Mouse (Mus musculus) brain, adult 2 months (tissue): ENCODE data around the gene Phc3.
A peak's percentile ranks its signal among the peaks of the same experiment; 100 is the strongest.
"Not testable (repeated sequence)": the region's sequence is repeated elsewhere in the genome, so short reads cannot be mapped to it uniquely, and the experiment has no call there.

Experiments
- DNase-seq: peaks from one replicate; pipeline ENCODE4 v3.0.0; 2011; ENCODE audit warnings: low read depth, low spot score

Phc3 gene

DNA sequence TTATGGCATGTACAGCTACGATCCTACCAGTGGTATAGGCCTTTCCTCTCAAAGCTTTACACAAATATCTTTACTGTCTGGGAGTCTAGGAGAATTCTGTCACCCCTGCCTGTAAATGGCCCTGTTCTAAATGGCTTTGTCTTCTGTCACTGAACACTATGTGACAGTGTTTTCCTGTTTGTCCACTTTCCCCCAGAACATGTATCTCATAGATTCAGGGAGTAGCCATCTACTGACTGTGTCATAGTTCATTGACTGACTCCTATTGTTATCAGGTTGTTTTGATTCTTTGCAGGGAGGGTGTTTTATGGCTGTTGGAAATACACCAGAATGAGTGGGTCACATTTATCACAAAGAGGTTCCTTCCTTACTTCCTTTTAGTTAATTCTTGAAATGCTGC, 99.2 kb downstream of the Phc3 start:
- DNase-seq: no peak

DNA sequence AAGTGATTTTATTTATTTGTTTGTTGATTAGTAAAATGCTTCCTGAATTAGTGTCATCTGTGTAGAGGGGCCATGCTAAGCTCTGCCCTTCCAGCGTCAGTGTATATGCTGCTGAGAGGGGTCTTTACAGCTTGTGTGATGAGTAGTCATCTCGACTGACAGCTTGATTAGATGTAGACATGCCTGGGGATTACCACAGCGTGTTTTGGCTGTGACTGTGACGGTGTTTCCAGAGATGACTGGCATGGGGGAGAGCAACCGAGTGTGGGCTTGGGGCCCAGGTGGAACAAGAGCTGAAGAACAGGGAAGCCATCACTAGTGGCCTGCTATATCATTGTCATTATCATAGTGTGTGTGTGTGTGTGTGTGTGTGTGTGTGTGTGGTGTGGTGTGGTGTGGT, 100.6 kb downstream of the Phc3 start:
- DNase-seq: no peak

DNA sequence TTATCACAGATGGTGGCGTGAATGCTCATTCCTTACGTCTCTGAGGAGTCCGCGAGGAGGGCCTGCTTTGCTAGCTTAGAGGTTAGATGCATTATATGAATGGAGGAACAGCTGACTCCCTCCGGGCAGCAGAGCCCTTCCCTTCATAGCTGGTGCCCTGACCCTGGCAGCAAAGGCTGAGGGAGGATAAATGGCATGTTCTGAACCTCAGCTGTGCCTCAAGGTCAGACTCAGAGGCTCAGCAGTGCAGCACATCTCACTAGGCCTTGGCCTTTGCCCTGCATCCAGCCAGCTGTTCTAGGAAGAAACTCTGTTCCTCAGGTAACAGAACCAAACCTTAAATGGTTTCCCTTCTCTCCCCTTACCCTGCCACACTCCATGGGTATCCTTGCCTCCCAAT, 101.0 kb downstream of the Phc3 start:
- DNase-seq: no peak

DNA sequence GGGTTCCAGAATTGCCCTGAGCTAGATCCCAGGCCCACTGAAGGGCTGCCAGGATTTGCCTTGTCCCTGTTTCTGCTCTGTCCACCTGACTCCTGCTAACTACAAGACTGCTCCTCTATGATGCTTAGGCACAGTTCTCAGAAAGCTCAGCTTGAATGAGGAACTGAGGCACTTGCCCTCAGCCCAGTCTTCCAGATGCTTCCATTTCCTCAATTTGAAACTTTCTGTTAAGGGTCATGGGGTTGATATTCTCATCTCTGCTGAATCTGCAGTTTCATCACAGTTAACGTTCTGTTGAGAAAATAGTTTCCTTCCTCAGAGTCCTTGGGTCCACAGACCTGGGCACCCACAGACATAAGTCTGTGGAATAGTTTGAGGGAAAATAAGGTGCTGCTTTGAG, 104.6 kb downstream of the Phc3 start:
- peak; percentile 37 for DNase-seq

DNA sequence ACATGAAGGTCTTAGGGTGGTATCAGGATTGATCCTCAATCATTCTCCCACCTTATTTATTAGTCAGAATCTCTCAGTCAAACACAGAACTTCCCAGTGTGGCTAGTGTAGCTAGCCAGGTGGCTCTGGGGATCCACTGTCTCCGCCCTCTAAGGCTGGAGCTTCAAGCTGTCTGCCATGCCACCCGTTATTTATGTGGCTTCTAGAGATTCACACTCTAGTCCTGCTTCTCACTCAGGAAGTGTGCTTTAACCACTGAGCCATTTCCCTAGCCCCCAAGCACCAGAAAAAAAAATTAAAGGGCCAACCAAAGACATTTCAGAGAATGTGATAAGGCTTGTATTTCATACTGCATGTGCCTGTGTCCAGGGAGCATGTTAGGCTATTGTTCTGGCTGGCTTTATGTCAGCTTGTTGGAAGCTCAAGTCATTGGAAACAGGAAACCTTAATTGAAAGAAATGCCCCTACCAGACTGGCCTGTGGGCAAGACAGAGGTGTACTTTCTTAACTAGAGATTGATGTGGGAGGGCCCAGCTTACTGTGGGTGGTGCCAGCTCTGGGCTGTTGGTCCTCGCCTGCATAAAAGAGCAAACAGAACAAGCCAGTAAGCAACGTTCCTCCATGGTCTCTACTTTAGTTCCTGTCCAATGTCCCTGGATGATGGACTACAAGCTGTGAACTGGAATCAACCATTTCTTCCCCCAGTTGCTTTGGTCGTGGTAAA, 105.3 kb downstream of the Phc3 start:
- no peak for DNase-seq

DNA sequence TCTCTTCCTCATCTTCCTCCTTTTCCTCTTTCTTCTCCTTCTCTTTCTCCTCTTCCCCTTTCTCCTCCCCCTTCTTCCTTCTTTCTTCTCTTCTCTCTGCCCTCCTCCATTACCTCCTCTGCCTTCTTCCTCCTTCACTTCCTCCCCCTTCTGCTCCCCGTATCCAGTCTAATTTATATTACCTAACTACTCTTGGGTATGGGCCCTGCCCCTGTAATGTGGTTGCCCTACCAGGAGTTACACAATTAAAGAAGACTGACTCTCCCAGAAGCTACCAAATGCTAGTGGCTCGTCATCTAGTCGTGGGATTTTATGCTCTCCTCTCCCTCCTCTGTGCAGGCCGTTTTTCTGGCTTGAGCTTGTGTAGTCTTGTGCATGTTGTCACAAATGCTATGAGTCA, 108.5 kb downstream of the Phc3 start:
- no peak for DNase-seq

DNA sequence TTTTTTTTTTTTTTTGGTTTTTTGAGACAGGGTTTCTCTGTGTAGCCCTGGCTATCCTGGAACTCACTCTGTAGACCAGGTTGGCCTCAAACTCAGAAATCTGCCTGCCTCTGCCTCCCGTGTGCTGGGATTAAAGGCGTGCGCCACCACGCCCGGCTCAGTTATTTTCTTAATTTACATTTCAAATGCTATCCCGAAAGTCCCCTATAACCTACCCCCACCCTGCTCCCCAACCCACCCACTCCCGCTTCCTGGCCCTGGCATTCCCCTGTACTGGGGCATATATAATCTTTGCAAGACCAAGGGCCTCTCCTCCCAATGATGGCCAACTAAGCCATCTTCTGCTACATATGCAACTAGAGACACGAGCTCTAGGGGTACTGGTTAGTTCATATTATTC, 109.6 kb downstream of the Phc3 start:
- not testable (repeated sequence) for DNase-seq

DNA sequence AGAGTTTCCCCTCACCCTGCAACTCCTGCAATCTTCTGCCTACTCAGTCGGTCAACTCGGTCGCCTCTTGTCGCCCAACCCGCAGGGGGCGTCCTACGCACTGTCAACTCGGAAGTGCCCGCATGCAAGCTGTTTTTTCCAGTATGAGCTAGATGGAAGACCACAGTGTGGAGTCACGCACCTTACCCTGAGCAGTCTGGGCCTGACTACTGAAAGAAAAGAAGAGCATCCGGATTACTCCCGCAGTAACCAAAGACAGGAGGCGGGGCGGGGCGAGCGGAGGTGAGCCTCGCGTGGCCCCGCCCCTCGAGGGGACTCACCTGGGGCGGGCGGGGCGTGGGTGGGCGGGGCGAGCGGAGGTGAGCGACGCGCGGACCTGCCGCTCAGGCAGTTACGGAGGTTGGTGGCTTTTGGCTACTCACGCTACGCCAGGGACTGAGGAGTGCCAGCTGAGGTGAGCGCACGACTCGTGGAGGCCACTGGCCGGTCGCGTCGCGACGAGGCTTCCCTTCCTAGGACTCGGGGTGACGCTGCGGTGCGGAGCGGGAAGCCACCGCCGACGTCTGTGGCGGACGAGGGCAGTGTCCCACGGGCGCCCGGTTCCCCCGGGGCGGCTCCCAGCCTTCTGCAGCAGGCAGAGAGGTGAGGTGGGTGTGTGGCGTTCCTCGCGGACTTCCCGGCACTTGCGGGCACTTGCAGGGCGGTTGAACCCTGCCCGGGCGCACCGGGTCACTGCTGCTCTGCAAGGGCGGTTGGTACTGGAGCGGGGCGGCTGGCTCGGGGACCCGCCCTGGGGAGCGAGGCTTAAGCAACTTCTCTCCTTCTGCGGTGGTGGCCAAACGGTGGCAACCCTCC, 113.4 kb downstream of the Phc3 start, which contains the start of gene Gpr160:
Gpr160 (plus strand) TSS at position 347 of the 855 bp plus-strand sequence.
- peak; percentile 56 for DNase-seq

DNA sequence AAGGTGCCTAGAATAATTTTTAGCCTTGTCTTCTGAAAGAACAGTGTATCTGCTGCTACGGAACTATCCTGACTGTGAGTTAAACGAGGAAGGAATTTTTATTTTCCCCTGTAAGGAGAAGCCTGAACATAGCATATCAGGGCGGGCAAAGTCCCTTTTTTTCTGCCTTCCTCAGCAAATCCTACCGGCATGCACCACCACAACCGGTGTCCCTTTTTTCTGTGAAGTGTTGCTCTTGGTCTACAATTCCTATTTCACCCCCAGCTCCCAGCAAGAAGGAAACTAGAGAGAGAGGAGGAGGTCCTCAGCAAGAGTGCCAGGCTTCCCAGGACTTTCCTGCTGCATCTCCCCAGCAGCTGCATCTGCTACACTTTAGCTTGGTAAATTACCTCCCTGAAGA, 115.6 kb downstream of the Phc3 start:
- no peak for DNase-seq

DNA sequence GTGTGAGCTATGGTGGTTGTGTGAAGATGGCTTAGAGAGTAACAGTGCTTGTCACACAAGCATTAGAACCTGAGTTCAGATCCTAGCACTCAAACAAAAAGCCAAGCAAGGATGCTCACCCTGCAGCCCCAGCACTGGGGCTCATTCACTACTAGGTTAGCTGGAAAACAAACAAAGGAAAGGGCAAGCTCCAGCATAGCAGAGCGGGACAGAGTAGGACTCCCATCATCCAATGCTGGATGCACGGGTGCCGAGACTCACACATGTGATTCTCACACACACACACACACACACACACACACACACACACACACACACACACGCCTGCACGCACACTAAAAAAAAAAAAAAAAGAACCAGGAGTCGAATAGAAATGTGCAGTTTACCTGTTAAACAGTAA, 117.8 kb downstream of the Phc3 start:
- no peak for DNase-seq
